13 mouse cellular contexts compared by ENCODE assay signal in genomic region chr6:53220784-53221667, GRCm38 (mm10).
DNase-seq lines count a peak whose midpoint lies in the region; ATAC-seq and TF ChIP-seq lines count a peak whose summit lies in the region.
"Had no signal": no experiment of that assay in that cellular context is flagged by ENCODE, and none has a peak within 500 bp of the region (broad histone marks: within the 10 kb centered on the region; RNA-seq: fewer than 3 reads in every experiment).

No protein-coding gene starts in this region.

- H3K4me2 ChIP-seq in forebrain, embryonic 16.5 days (ENCODE audit: low read length): peak overlapping the region; percentile 15
- peak overlapping the region; percentile 4; the same call in 1 of the 2 replicates for H3K4me2 ChIP-seq in neural tube, embryonic 13.5 days
- H3K4me2 ChIP-seq: embryonic facial prominence, embryonic 15.5 days had no signal

- H3K9ac ChIP-seq in forebrain, embryonic 16.5 days (replicated peaks; ENCODE audit: low read depth, low read length): no peak overlapping the region
- H3K9ac ChIP-seq in neural tube, embryonic 13.5 days: no peak overlapping the region
- H3K9ac ChIP-seq: embryonic facial prominence, embryonic 15.5 days had no signal

- no peak overlapping the region for H3K27ac ChIP-seq in left cerebral cortex, adult 2 months
- H3K27ac ChIP-seq in forebrain, embryonic 16.5 days (ENCODE audit: low read length): peak overlapping the region; percentile 5
- H3K27ac ChIP-seq in neural tube, embryonic 13.5 days (replicated peaks): peak overlapping the region; percentile 6
- H3K27ac ChIP-seq: embryonic facial prominence, embryonic 15.5 days; heart, embryonic 10.5 days had no signal

- H3K4me3 ChIP-seq in left cerebral cortex, adult 2 months: no peak overlapping the region
- no peak overlapping the region for H3K4me3 ChIP-seq in forebrain, embryonic 16.5 days (replicated peaks; ENCODE audit: low read length)
- no peak overlapping the region for H3K4me3 ChIP-seq in neural tube, embryonic 13.5 days
- H3K4me3 ChIP-seq: embryonic facial prominence, embryonic 15.5 days; heart, embryonic 10.5 days had no signal

- no peaks in the 10 kb centered on the region for H3K9me3 ChIP-seq in forebrain, embryonic 16.5 days (ENCODE audit: control insufficient read depth, low read length)
- H3K9me3 ChIP-seq in neural tube, embryonic 13.5 days: no peaks in the 10 kb centered on the region
- H3K9me3 ChIP-seq: embryonic facial prominence, embryonic 15.5 days; heart, embryonic 10.5 days had no signal

- H3K36me3 ChIP-seq in forebrain, embryonic 16.5 days (ENCODE audit: control insufficient read depth, insufficient read depth): no peaks in the 10 kb centered on the region
- H3K36me3 ChIP-seq in neural tube, embryonic 13.5 days: no peaks in the 10 kb centered on the region
- H3K36me3 ChIP-seq: embryonic facial prominence, embryonic 15.5 days; heart, embryonic 10.5 days had no signal

- peaks cover 23% of the 10 kb centered on the region for H3K4me1 ChIP-seq in forebrain, embryonic 16.5 days (replicated peaks; ENCODE audit: control insufficient read depth, insufficient read depth, low read length)
- H3K4me1 ChIP-seq in neural tube, embryonic 13.5 days (replicated peaks): peaks cover 23% of the 10 kb centered on the region
- H3K4me1 ChIP-seq: heart, embryonic 10.5 days had no signal

- peak; percentile 67 for ATAC-seq in forebrain, embryonic 16.5 days
- peak; percentile 88 for ATAC-seq in neural tube, embryonic 13.5 days (ENCODE audit: low read depth)
- ATAC-seq in activated CD4-positive, CD25-positive, alpha-beta regulatory T cell, adult 4 months: no peak
- ATAC-seq: intestine, postnatal 0 days had no signal

- peak; percentile 29 for DNase-seq in left cerebral cortex, postnatal 4 days
- no peak for DNase-seq in left cerebral cortex, adult 2 months (ENCODE audit: extremely low spot score in 1 of 2, low spot score in 2 of 2)
- DNase-seq in cerebellum, adult 8-10 months: peak; percentile 31
- no peak for DNase-seq in kidney, adult 9 months
- DNase-seq in heart, adult 9 months (ENCODE audit: low spot score in 2 of 2): no peak
- DNase-seq: lung, postnatal 14 days; thymus, adult 2 months had no signal

- intact Hi-C loops in left cerebral cortex, postnatal 4 days (cut with DNase I): no loop called here
- intact Hi-C loops in left cerebral cortex, adult 2 months (cut with DNase I): no loop called here

- WGBS in forebrain, embryonic 16.5 days: 28% methylated on average over 18 of the region's 18 CpGs
- 27% methylated on average over 18 of the region's 18 CpGs for WGBS in neural tube, embryonic 13.5 days

- H3K27me3 ChIP-seq in forebrain, embryonic 16.5 days (replicated peaks; ENCODE audit: control insufficient read depth, insufficient read depth, low read length): no peaks in the 10 kb centered on the region
- H3K27me3 ChIP-seq in neural tube, embryonic 13.5 days: no peaks in the 10 kb centered on the region
- H3K27me3 ChIP-seq: embryonic facial prominence, embryonic 15.5 days had no signal

- no peak for TF ChIP-seq CTCF in left cerebral cortex, adult 2 months (IDR thresholded peaks at IDR 0.05)

Comparison
In these comparisons a context has a peak if more than half of its experiments do, and no peak if none do; other contexts are left out.
1. DNase-seq: peak in left cerebral cortex, postnatal 4 days (single experiment) and cerebellum, adult 8-10 months (single experiment); none in left cerebral cortex, adult 2 months (0 of 2), kidney, adult 9 months (single experiment) and heart, adult 9 months (0 of 2).